Mouse (Mus musculus) liver, postnatal 0 days (tissue): ENCODE measurements around the gene Pfas. TPM values are rescaled to one million over a fixed set of nuclear protein-coding genes. Genes with fewer than 3 reads are reported as not detected.
A peak's percentile ranks its signal among the peaks of the same experiment; 100 is the strongest.
"Not testable (repeated sequence)": the region's sequence is repeated elsewhere in the genome, so short reads cannot be mapped to it uniquely, and the experiment has no call there.

Source experiments
- ATAC-seq: fragments of 200-750 bp; cut with Nextera tagmentation; 2 replicates; pipeline ENCODE4 v1.8.0; 2017; ENCODE audit warnings: mild to moderate bottlenecking, moderate library complexity
- DNase-seq: peaks from one replicate; pipeline ENCODE4 v3.0.0-alpha.2; 2016
- H3K27ac ChIP-seq: fragments of 300-500 bp; sonication (generic); 2 replicates; pipeline ENCODE4 v1.5.1; 2014; ENCODE audit warnings: antibody characterized with exemption, moderate library complexity, mild to moderate bottlenecking, low read depth
- H3K27me3 ChIP-seq: fragments of 300-500 bp; sonication (generic); 2 replicates; pipeline ENCODE4 v1.6.1; 2014; ENCODE audit warnings: low read length, control low read depth, mixed read lengths; ENCODE audit not compliant: insufficient read depth
- H3K36me3 ChIP-seq: fragments of 300-500 bp; sonication (generic); replicated peaks from 2 replicates; pipeline ENCODE4 v1.6.1; 2014; ENCODE audit warnings: mild to moderate bottlenecking, control low read depth, low read length, moderate library complexity, mixed read lengths; ENCODE audit not compliant: insufficient read depth
- H3K4me1 ChIP-seq: fragments of 300-500 bp; sonication (generic); 2 replicates; pipeline ENCODE4 v1.6.1; 2014; ENCODE audit warnings: antibody characterized with exemption, mild to moderate bottlenecking, control low read depth; ENCODE audit not compliant: insufficient read depth
- H3K4me2 ChIP-seq: fragments of 300-500 bp; sonication (generic); 2 replicates; pipeline ENCODE4 v1.6.1; 2014; ENCODE audit warnings: low read depth, mild to moderate bottlenecking, low read length, moderate library complexity, mixed read lengths
- H3K4me3 ChIP-seq: fragments of 300-500 bp; sonication (generic); 2 replicates; pipeline ENCODE4 v1.5.1; 2014; ENCODE audit warnings: low read depth, low read length
- H3K9ac ChIP-seq: fragments of 300-500 bp; sonication (generic); replicated peaks from 2 replicates; pipeline ENCODE4 v1.6.1; 2014; ENCODE audit warnings: mild to moderate bottlenecking, moderate library complexity
- H3K9me3 ChIP-seq: fragments of 300-500 bp; sonication (generic); 2 replicates; pipeline ENCODE4 v1.6.1; 2016; ENCODE audit warnings: mild to moderate bottlenecking, control low read depth, low read length, mixed read lengths
- CTCF ChIP-seq: sonication (generic); IDR thresholded peaks from 2 replicates; pipeline ENCODE4 v1.5.1; 2016; ENCODE audit warnings: antibody characterized with exemption, low read depth
- EP300 ChIP-seq: IDR thresholded peaks from 2 replicates; pipeline ENCODE4 v1.6.1; 2016; ENCODE audit warnings: antibody characterized with exemption, low read depth, mild to moderate bottlenecking
- WGBS: fragments of 180-500 bp; shearing (Covaris S2); extraction: QIAGEN DNeasy Blood & Tissue Kit; methylation state at CpG from one replicate; pipeline ENCODE4 v1.1.7; 2014; ENCODE audit not compliant: insufficient replicate concordance; 5-methylcytosine and 5-hydroxymethylcytosine counted together
- microRNA-seq: library from miRNA; unstranded; fragments of <30 nt; microRNA quantifications from one replicate; pipeline ENCODE4, GENCODE M21; 2016
- polyA plus RNA-seq: library from polyadenylated mRNA; unstranded; fragments of >200 nt; fragmentation: Nextera tagmentation; extraction: Ambion mirVana; gene quantifications from 2 replicates; pipeline ENCODE4 v1.2.1, GENCODE M21; 2015

The Pfas gene
- polyA plus RNA-seq, 1 experiment from 2014 or later: 10.6 TPM

DNA sequence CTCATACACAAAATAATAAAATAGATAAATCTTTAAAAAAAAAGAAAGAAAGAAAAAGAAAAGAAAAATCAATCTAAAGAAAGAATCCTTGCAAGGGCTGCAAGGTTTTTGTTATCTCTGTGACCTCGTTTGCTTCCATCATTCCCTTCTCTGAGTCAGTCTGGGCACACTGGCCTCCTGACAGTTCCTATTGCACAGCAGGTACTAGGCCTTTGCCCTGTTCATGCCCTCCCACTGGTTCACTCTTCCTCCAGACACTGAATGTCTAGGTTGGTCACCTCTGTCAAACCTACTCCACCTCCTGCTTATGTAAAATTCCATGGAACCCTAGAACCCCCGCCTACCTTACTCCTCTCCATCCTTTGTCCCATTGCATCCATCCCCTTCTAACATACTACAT is 63.0 kb downstream of the Pfas start:
- H3K27ac ChIP-seq: no peak overlapping the region
- no peak overlapping the region for H3K4me3 ChIP-seq
- no peak overlapping the region for H3K4me2 ChIP-seq
- TF ChIP-seq EP300 (no peak), CTCF (no peak)
- H3K36me3 ChIP-seq: no peaks in the 10 kb centered on the region
- H3K27me3 ChIP-seq: peaks cover 5% of the 10 kb centered on the region
- no peak overlapping the region for H3K9ac ChIP-seq
- H3K9me3 ChIP-seq: no peaks in the 10 kb centered on the region
- ATAC-seq: no peak
- DNase-seq: no peak
- WGBS: 59% methylated on average over 2 of the region's 2 CpGs
- H3K4me1 ChIP-seq: no peaks in the 10 kb centered on the region

DNA sequence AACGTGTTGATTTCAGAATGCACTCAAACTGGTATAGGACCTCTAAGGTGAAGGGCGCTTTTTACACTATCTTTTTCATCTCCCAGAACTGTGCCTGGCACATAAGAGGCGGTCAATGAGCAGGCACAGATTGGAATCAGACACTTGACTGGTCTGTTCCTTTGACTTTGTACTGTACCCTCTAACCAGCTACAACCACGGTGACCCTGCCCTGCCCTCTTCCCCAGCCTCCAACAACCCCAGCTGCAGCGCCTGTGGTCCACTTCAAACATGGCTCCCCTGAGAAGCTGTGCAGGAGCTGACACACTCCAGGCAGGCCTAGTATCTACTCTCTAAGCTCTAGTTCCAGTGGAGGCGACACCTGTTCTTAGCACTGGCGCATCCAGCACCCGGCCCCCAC is 65.5 kb downstream of the Pfas start:
- TF ChIP-seq CTCF: no peak
- TF ChIP-seq EP300: no peak
- WGBS: 71% methylated on average over 8 of the region's 8 CpGs
- H3K4me3 ChIP-seq: no peak overlapping the region
- no peak overlapping the region for H3K4me2 ChIP-seq
- H3K9ac ChIP-seq: no peak overlapping the region
- peaks cover 4% of the 10 kb centered on the region; the same call in 1 of the 2 replicates for H3K4me1 ChIP-seq
- ATAC-seq (no peak), DNase-seq (no peak)
- no peak overlapping the region for H3K27ac ChIP-seq
- H3K9me3 ChIP-seq: no peaks in the 10 kb centered on the region
- no peaks in the 10 kb centered on the region for H3K36me3 ChIP-seq
- H3K27me3 ChIP-seq: peaks cover 3% of the 10 kb centered on the region

DNA sequence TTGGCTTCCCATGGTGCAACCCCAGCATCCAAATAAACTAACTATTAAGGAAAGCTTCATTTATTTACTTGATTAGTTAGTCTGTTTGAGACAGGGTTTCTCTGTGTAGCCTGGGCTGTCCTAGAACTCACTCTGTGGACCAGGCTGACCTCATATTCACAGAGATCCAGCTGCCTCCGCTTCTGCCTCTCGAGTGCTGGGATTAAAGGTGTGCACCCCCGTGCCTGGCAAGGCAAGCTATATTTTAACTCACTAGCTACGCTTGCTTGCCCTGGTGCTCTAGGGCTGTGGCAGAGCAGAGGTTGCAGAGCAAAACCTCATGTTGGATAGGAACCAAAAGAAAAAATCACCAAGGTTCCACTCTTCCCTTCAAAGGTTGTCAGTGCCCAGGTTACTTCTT is 67.7 kb downstream of the Pfas start:
- H3K36me3 ChIP-seq: no peaks in the 10 kb centered on the region
- H3K4me3 ChIP-seq: no peak overlapping the region
- H3K9me3 ChIP-seq: no peaks in the 10 kb centered on the region
- peak overlapping the region; percentile 71; the same call in 1 of the 2 replicates for H3K4me2 ChIP-seq
- H3K27me3 ChIP-seq: no peaks in the 10 kb centered on the region
- whole genome bisulfite sequencing: 54% methylated on average over 4 of the region's 4 CpGs
- no peak for TF ChIP-seq CTCF
- no peak for TF ChIP-seq EP300
- H3K4me1 ChIP-seq: peaks cover 4% of the 10 kb centered on the region; the same call in 1 of the 2 replicates
- ATAC-seq (no peak), DNase-seq (no peak)
- no peak overlapping the region for H3K27ac ChIP-seq
- no peak overlapping the region; the same call in 1 of the 2 replicates for H3K9ac ChIP-seq

DNA sequence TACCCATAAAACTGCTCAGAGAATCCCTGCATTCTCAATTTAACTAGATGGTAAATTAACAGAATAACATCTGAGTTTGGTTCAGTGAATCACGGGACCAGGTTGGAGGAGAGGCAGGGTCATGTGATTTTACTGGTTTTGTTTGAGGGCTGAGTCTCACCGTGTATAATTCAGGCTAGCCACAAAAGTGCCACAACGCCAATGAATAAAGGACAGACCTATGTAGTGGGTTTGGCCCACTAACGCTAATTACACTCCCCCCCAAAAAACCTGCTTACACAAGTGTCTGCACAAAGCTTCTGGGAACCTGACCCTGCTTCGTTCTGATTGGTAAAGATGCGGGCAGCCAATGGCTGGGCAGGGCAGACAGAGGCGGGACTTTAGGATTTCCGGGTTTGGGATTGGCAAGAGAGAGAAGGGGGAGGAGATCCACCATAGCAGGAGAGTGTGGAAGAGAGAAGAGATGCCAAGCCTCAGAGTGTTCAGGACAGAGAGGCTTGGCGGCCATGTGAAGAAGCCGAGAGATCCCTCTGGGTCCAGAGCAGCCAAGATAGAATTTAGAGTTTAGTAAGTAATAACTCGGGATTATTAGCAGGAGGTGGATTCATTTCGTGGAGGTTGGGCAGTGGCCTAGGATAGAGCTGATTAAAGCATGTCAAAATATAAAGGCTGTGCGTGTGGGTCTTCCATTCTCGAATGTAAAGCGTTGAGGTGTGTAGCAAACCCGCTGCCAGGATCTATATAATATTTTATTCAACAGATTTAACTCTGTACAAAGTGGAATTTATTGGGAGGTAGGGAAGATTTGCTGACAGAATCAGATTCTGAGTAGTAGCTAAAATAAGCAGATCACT is 68.6 kb downstream of the Pfas start:
- Histone ChIP-seq H3K36me3 (no peaks in the 10 kb centered on the region), H3K27me3 (no peaks in the 10 kb centered on the region), H3K9ac (peak overlapping the region; percentile 56), H3K4me1 (peaks cover 4% of the 10 kb centered on the region; the same call in 1 of the 2 replicates), H3K27ac (0 out of 2 replicates have a peak overlapping the region, but pooled peaks have one; percentile 34), H3K4me2 (peak overlapping the region; percentile 71), H3K4me3 (peak overlapping the region; percentile 42), H3K9me3 (no peaks in the 10 kb centered on the region)
- TF ChIP-seq EP300 (no peak), CTCF (no peak)
- 2% methylated on average over 16 of the region's 16 CpGs for WGBS
- ATAC-seq: peak; percentile 100
- peak; percentile 82 for DNase-seq

DNA sequence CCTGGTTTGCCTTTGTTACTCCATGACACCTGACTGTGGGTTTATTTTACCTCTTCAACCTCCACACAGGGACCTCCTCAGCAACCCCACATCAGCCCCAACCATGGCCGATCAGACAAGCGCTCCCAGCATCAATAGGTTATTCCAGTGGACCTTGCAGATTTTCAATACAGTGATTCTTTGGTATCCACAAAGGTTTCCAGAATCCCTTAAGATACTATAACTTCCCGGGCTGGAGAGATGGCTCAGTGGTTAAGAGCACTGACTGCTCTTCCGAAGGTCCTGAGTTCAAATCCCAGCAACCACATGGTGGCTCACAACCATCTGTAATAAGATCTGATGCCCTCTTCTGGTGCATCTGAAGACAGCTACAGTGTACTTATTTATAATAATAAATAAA is 71.3 kb downstream of the Pfas start:
- not testable (repeated sequence) for H3K36me3 ChIP-seq, H3K4me1 ChIP-seq, DNase-seq, H3K4me3 ChIP-seq, H3K27ac ChIP-seq, H3K4me2 ChIP-seq, H3K9ac ChIP-seq, ATAC-seq, H3K9me3 ChIP-seq, H3K27me3 ChIP-seq
- WGBS: 82% methylated on average over 4 of the region's 4 CpGs

Small RNA genes lying within 50 kb of the gene (microRNA-seq; reads per million reads assigned to microRNA genes)
- gene Mir3062: 3.2 reads per million

Other genes with a start within 250 kb of the Pfas start
- gene Ndel1, start 136.6 kb downstream of the Pfas start, polyA plus RNA-seq: 32.8 and 33.8 TPM in 2 replicates
- gene Rnf222, start 119.9 kb downstream of the Pfas start, polyA plus RNA-seq: 0.02 and 0.07 TPM in 2 replicates
- 531 and 540 TPM in 2 replicates for gene Rpl26, start 106.9 kb downstream of the Pfas start, polyA plus RNA-seq
- not detected in 2 replicates for gene Odf4, start 81.4 kb downstream of the Pfas start, polyA plus RNA-seq
- gene Arhgef15, start 51.0 kb downstream of the Pfas start, polyA plus RNA-seq: 1.8 TPM in 2 replicates
- gene Slc25a35, start 40.3 kb downstream of the Pfas start, polyA plus RNA-seq: 0.60 and 0.94 TPM in 2 replicates
- gene Rangrf, start 33.3 kb downstream of the Pfas start, polyA plus RNA-seq: 9.4 and 11.2 TPM in 2 replicates
- gene Ctc1, start 7.5 kb upstream of the Pfas start, polyA plus RNA-seq: 7.4 and 7.6 TPM in 2 replicates
- 41.3 and 45.9 TPM in 2 replicates for gene Aurkb, start 37.2 kb upstream of the Pfas start, polyA plus RNA-seq
- 5.4 and 6.6 TPM in 2 replicates for gene Borcs6, start 51.3 kb upstream of the Pfas start, polyA plus RNA-seq
- 12.5 and 13.0 TPM in 2 replicates for gene Tmem107, start 62.3 kb upstream of the Pfas start, polyA plus RNA-seq
- 13.6 and 14.2 TPM in 2 replicates for gene Vamp2, start 80.0 kb upstream of the Pfas start, polyA plus RNA-seq
- 3.0 and 8.2 TPM in 2 replicates for gene Per1, start 86.8 kb upstream of the Pfas start, polyA plus RNA-seq
- gene Hes7, start 111.9 kb upstream of the Pfas start, polyA plus RNA-seq: 0.07 and 0.15 TPM in 2 replicates
- 0.06 and 0.07 TPM in 2 replicates for gene 9130213A22Rik, start 114.1 kb upstream of the Pfas start, polyA plus RNA-seq
- 0.14 and 0.18 TPM in 2 replicates for gene Aloxe3, start 117.4 kb upstream of the Pfas start, polyA plus RNA-seq
- not detected in 2 replicates for gene Alox12b, start 148.5 kb upstream of the Pfas start, polyA plus RNA-seq
- gene Alox8, start 189.4 kb upstream of the Pfas start, polyA plus RNA-seq: 0.04 TPM in 1 of 2 replicates, not detected in the other
- not detected in 2 replicates for gene Gucy2e, start 228.6 kb upstream of the Pfas start, polyA plus RNA-seq